Mouse (Mus musculus) ZHBTc4 (cell line): ENCODE measurements around the gene Chd5.

Experiments used
- DNase-seq: peaks from one replicate; pipeline ENCODE4 v3.0.0-alpha.2; 2011; ENCODE audit warnings: low read depth, low spot score

Gene Chd5

GRCm38 (mm10) chr4:152317631-152318033 lies 20.8 kb upstream of the Chd5 start:
- DNase-seq: no peak

- DNase-seq: peak; percentile 85
Observed at GRCm38 (mm10) chr4:152318517-152319234, 19.8 kb upstream of the Chd5 start, which contains the start of gene Rnf207. Gene Rnf207 (minus strand): TSS chr4:152318993.

- no peak for DNase-seq
Observed at GRCm38 (mm10) chr4:152321464-152321863, 17.0 kb upstream of the Chd5 start.

- peak; percentile 57 for DNase-seq
Observed at GRCm38 (mm10) chr4:152324641-152325562, 13.5 kb upstream of the Chd5 start.

- DNase-seq: peak; percentile 99
Observed at GRCm38 (mm10) chr4:152325574-152326411, 12.7 kb upstream of the Chd5 start, which contains the start of gene Rpl22. Gene Rpl22 (plus strand): TSS chr4:152325742.

- no peak for DNase-seq
Observed at GRCm38 (mm10) chr4:152326543-152326942, 11.9 kb upstream of the Chd5 start.

GRCm38 (mm10) chr4:152328691-152329090 lies 9.8 kb upstream of the Chd5 start:
- DNase-seq: peak; percentile 90

- DNase-seq: peak; percentile 94
Observed at GRCm38 (mm10) chr4:152332952-152333351, 5.5 kb upstream of the Chd5 start.

GRCm38 (mm10) chr4:152333587-152333986 lies 4.9 kb upstream of the Chd5 start:
- DNase-seq: peak; percentile 41

GRCm38 (mm10) chr4:152337772-152338171 lies 679 bp upstream of the Chd5 start:
- no peak for DNase-seq

GRCm38 (mm10) chr4:152339293-152339790 lies 891 bp downstream of the Chd5 start:
- no peak for DNase-seq

GRCm38 (mm10) chr4:152340584-152341284 lies 2.3 kb downstream of the Chd5 start:
- DNase-seq: peak; percentile 93

- peak; percentile 74 for DNase-seq
Observed at GRCm38 (mm10) chr4:152343296-152343695, 4.8 kb downstream of the Chd5 start.

GRCm38 (mm10) chr4:152344651-152345050 lies 6.2 kb downstream of the Chd5 start:
- no peak for DNase-seq

GRCm38 (mm10) chr4:152345120-152345889 lies 6.9 kb downstream of the Chd5 start:
- DNase-seq: no peak

GRCm38 (mm10) chr4:152349837-152350381 lies 11.5 kb downstream of the Chd5 start:
- no peak for DNase-seq

- no peak for DNase-seq
Observed at GRCm38 (mm10) chr4:152350722-152351421, 12.4 kb downstream of the Chd5 start.

GRCm38 (mm10) chr4:152351422-152352305 lies 13.2 kb downstream of the Chd5 start:
- peak; percentile 63 for DNase-seq
